Mouse (Mus musculus) olfactory bulb, adult 2 months (tissue): ENCODE measurements around the gene Ccl3.

Source experiments
- CTCF ChIP-seq: fragments of 200-500 bp; IDR thresholded peaks from 2 replicates; pipeline ENCODE4 v1.5.1; 2012; ENCODE audit warnings: low read depth, mild to moderate bottlenecking, low read length, moderate library complexity; ENCODE audit not compliant: insufficient read depth
- POLR2A ChIP-seq: fragments of 200-500 bp; IDR thresholded peaks from 2 replicates; pipeline ENCODE4 v1.6.1; 2012; ENCODE audit warnings: mild to moderate bottlenecking, low read depth, low read length, moderate library complexity; ENCODE audit not compliant: insufficient read depth

DNA sequence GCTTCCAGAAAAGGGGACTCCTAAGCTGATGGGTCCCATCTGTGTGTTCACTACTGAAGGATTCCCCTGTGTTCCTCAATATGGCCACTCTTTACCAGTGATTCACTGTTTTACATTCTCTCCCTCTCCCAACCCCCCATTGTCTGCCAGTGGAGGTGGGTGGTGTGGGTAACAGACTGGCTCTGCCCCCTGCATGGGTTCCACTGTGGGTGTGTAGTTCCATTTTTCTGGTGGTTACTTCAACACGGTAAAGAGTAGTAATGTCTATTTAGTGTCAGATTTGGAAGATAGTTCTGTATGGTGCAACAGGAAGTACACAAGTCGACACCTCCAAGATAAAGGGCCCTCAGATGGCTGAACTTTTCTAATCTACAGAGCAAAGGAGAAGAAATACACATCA is 7.9 kb downstream of the Ccl3 start:
- TF ChIP-seq POLR2A (no peak), CTCF (no peak)
